In the genomic region with DNA sequence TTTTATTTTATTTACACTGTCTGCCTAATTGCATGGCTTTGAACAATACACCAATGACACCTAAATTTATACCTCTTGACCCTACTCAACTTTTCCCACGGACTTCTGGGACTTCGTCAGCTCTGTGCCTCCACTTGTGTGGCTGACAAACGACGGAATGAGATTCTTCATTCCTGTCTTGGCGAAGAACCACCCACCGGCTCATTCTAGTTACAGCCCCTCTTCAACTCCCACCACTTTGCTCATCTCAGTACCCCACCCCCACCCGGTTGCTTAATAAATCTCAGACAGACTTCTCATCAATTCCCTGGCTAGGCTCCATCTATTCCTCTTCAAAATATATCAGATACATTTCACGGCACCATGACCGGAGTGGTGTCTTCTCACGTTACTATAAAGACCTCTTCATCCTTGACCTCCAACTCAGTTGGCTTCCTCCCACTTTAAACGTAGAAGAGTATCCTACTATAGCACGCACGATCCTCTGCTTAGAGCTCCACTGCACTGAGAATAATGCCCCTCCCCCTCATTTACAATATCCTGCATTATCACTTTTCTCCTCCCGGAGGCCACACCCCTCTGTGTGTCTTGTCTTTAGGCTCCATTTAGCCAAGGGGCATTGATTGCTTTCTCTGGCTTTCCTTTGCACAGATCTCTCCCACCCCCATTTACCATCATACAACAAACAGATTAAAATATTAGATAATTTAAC, we compare ENCODE assay signal across 10 mouse cellular contexts. TPM values are rescaled to one million over a fixed set of nuclear protein-coding genes. Genes with fewer than 3 reads are reported as not detected.
A peak's percentile ranks its signal among the peaks of the same experiment; 100 is the strongest.
DNase-seq lines count a peak whose midpoint lies in the region; ATAC-seq and TF ChIP-seq lines count a peak whose summit lies in the region.
"Had no signal": no experiment of that assay in that cellular context is flagged by ENCODE, and none has a peak within 500 bp of the region (broad histone marks: within the 10 kb centered on the region; RNA-seq: fewer than 3 reads in every experiment).

No protein-coding gene starts in this region.

- TF ChIP-seq CTCF in layer of hippocampus, adult 2 months (conservative IDR thresholded peaks at IDR 0.05), result no peak

- H3K4me2 ChIP-seq in forebrain, embryonic 12.5 days, result peak overlapping the region; percentile 69
- peak overlapping the region; percentile 73 for H3K4me2 ChIP-seq in limb, embryonic 12.5 days

- H3K9ac ChIP-seq in forebrain, embryonic 12.5 days, result no peak overlapping the region
- H3K9ac ChIP-seq in limb, embryonic 12.5 days (replicated peaks), result no peak overlapping the region

- DNase-seq in layer of hippocampus, adult 2 months (ENCODE audit: low spot score in 2 of 2), result no peak
- DNase-seq in layer of hippocampus, adult 11-12 months (ENCODE audit: low spot score), result no peak
- DNase-seq in retina, postnatal 1 day, result peak; percentile 42
- no peak for DNase-seq in kidney, postnatal 4 days
- no peak for DNase-seq in layer of hippocampus, postnatal 10 days (ENCODE audit: low spot score in 2 of 2)

- H3K27ac ChIP-seq in layer of hippocampus, adult 2 months, result no peak overlapping the region
- H3K27ac ChIP-seq in forebrain, embryonic 12.5 days, result no peak overlapping the region
- H3K27ac ChIP-seq in limb, embryonic 12.5 days, result peak overlapping the region; percentile 25; the same call in 1 of the 2 replicates

- peaks cover 14% of the 10 kb centered on the region for H3K4me1 ChIP-seq in forebrain, embryonic 12.5 days
- H3K4me1 ChIP-seq in limb, embryonic 12.5 days (replicated peaks), result peaks cover 24% of the 10 kb centered on the region

- 41% methylated on average over 14 of the region's 14 CpGs for WGBS in forebrain, embryonic 12.5 days
- WGBS in limb, embryonic 12.5 days, result 21% methylated on average over 14 of the region's 14 CpGs

- H3K27me3 ChIP-seq in forebrain, embryonic 12.5 days, result no peaks in the 10 kb centered on the region
- H3K27me3 ChIP-seq in limb, embryonic 12.5 days, result no peaks in the 10 kb centered on the region; the same call in 1 of the 2 replicates

- no peaks in the 10 kb centered on the region for H3K36me3 ChIP-seq in forebrain, embryonic 12.5 days (replicated peaks)
- no peaks in the 10 kb centered on the region for H3K36me3 ChIP-seq in limb, embryonic 12.5 days
- H3K36me3 ChIP-seq: G1E had no signal

- peak; percentile 48 for ATAC-seq in forebrain, embryonic 12.5 days (ENCODE audit: low FRiP score)
- ATAC-seq in limb, embryonic 12.5 days (ENCODE audit: insufficient number of reproducible peaks, insufficient read depth, low FRiP score, low TSS enrichment, low read depth), result no peak
- ATAC-seq in activated CD4-positive, CD25-positive, alpha-beta regulatory T cell, adult 4 months, result no peak

- H3K4me3 ChIP-seq in layer of hippocampus, adult 2 months, result peak overlapping the region; percentile 50
- peak overlapping the region; percentile 36 for H3K4me3 ChIP-seq in forebrain, embryonic 12.5 days (replicated peaks)
- H3K4me3 ChIP-seq in limb, embryonic 12.5 days (replicated peaks), result peak overlapping the region; percentile 32

- no peaks in the 10 kb centered on the region for H3K9me3 ChIP-seq in forebrain, embryonic 12.5 days
- H3K9me3 ChIP-seq in limb, embryonic 12.5 days, result no peaks in the 10 kb centered on the region

RNA-seq across cellular contexts. Expression of gene Fcrl6, which starts 15.2 kb away (rescaled TPM):
- total RNA-seq in layer of hippocampus, adult 2 months (2021), result not detected
- 0.24 TPM in 1 of 2 replicates, not detected in the other for polyA plus RNA-seq in forebrain, embryonic 12.5 days (2016; fragmentation: Nextera tagmentation; extraction: Ambion mirVana)
- 0.64 and 1.2 TPM in 2 replicates for polyA plus RNA-seq in limb, embryonic 12.5 days (2016; fragmentation: Nextera tagmentation; extraction: Ambion mirVana)
- polyA plus RNA-seq in activated CD4-positive, CD25-positive, alpha-beta regulatory T cell, adult 4 months (2017; shearing (Covaris generic)), result not detected
- under 1 TPM in 1 of 2 experiments, not detected in 1; 0.25 TPM for total RNA-seq in layer of hippocampus, postnatal 10 days (2021)
- total RNA-seq: G1E; liver, adult 2 months had no signal
- polyA plus RNA-seq: G1E; liver, adult 2 months had no signal

RNA-seq across cellular contexts. Expression of gene Dusp23, which starts 15.2 kb away (rescaled TPM):
- 1 to 10 TPM; 6.6 to 7.5 TPM for total RNA-seq in layer of hippocampus, adult 2 months (2021)
- polyA plus RNA-seq in forebrain, embryonic 12.5 days (2016; fragmentation: Nextera tagmentation; extraction: Ambion mirVana), result 4.6 and 6.1 TPM in 2 replicates
- 9.5 and 9.6 TPM in 2 replicates for polyA plus RNA-seq in limb, embryonic 12.5 days (2016; fragmentation: Nextera tagmentation; extraction: Ambion mirVana)
- 1 to 10 TPM; 5.3 to 5.7 TPM for polyA plus RNA-seq in activated CD4-positive, CD25-positive, alpha-beta regulatory T cell, adult 4 months (2017; shearing (Covaris generic))
- 1 to 10 TPM; 8.3 to 8.9 TPM for total RNA-seq in layer of hippocampus, postnatal 10 days (2021)
- total RNA-seq: G1E had no signal
- polyA plus RNA-seq: G1E had no signal

RNA-seq across cellular contexts. Expression of gene Slamf8, which starts 27.2 kb away (rescaled TPM):
- not detected for total RNA-seq in layer of hippocampus, adult 2 months (2021)
- polyA plus RNA-seq in forebrain, embryonic 12.5 days (2016; fragmentation: Nextera tagmentation; extraction: Ambion mirVana), result not detected in 2 replicates
- 0.17 TPM in 1 of 2 replicates, not detected in the other for polyA plus RNA-seq in limb, embryonic 12.5 days (2016; fragmentation: Nextera tagmentation; extraction: Ambion mirVana)
- under 1 TPM in 1 of 2 experiments, not detected in 1; 0.29 TPM for polyA plus RNA-seq in activated CD4-positive, CD25-positive, alpha-beta regulatory T cell, adult 4 months (2017; shearing (Covaris generic))
- total RNA-seq in layer of hippocampus, postnatal 10 days (2021), result not detected
- polyA plus RNA-seq: G1E had no signal
